Mouse (Mus musculus): ENCODE measurements around the gene Arhgap15.

DNA sequence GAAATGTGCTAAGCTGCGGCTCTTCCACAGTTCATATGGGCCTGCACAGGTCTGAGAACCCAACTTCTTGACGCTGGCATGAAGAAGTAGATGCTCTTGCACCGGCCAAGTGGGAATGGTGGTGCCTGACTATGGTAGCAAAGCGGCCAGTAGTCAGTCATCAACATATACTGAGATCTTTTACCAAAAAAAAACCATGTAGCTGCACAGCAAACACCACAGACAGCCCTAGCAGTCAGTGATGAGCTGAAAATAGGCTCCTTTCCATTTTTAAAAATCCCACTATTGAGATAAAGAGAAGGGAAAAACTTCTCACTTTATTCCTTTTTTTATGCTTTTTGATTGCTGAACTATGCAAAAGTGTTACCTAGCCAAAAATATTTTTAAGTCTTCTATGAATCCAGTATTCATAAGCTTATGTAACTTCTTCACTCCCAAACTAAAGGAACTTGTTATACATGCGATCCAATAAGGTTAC lies 175.3 kb downstream of the Arhgap15 start:
- TF ChIP-seq CTCF (conservative IDR thresholded peaks at IDR 0.05; ENCODE audit: insufficient read depth, insufficient read length, low read depth, low read length) (no peak), POLR2A (IDR thresholded peaks at IDR 0.05; ENCODE audit: low read depth, low read length) (no peak)

All from kidney, adult 2 months (tissue).